In genomic region chr12:8325943-8326522, GRCm38 (mm10) we compare ENCODE assay signal across 12 mouse cellular contexts. TPM values are rescaled to one million over a fixed set of nuclear protein-coding genes. Genes with fewer than 3 reads are reported as not detected.
DNase-seq lines count a peak whose midpoint lies in the region; ATAC-seq lines count a peak whose summit lies in the region.
"Had no signal": no experiment of that assay in that cellular context is flagged by ENCODE, and none has a peak within 500 bp of the region (broad histone marks: within the 10 kb centered on the region; RNA-seq: fewer than 3 reads in every experiment).

No protein-coding gene starts in this region.

- no peak for ATAC-seq in heart, embryonic 11.5 days (replicated peaks; ENCODE audit: insufficient number of reproducible peaks, low FRiP score, low TSS enrichment)
- no peak for ATAC-seq in monocyte, adult 5-6 weeks (replicated peaks; ENCODE audit: insufficient number of reproducible peaks, low FRiP score, low TSS enrichment, poor library complexity, severe bottlenecking)

- peaks cover 10% of the 10 kb centered on the region for H3K4me1 ChIP-seq in heart, embryonic 11.5 days (ENCODE audit: control insufficient read depth, insufficient read depth, low read length)
- H3K4me1 ChIP-seq: liver, embryonic 15.5 days had no signal

- H3K4me3 ChIP-seq in heart, embryonic 11.5 days (ENCODE audit: low read depth, low read length): no peak overlapping the region
- H3K4me3 ChIP-seq: embryonic facial prominence, embryonic 10.5 days; hindbrain, embryonic 15.5 days; liver, embryonic 15.5 days had no signal

- H3K9ac ChIP-seq in heart, embryonic 11.5 days (ENCODE audit: low read depth, low read length): no peak overlapping the region
- H3K9ac ChIP-seq: liver, embryonic 15.5 days had no signal

- no peak overlapping the region for H3K4me2 ChIP-seq in heart, embryonic 11.5 days
- H3K4me2 ChIP-seq: hindbrain, embryonic 15.5 days; liver, embryonic 15.5 days; midbrain, embryonic 11.5 days had no signal

- 89% methylated on average over 17 of the region's 17 CpGs for WGBS in heart, embryonic 11.5 days (ENCODE audit: insufficient replicate concordance)

- H3K9me3 ChIP-seq in heart, embryonic 11.5 days (replicated peaks; ENCODE audit: control insufficient read depth, low read length): no peaks in the 10 kb centered on the region
- H3K9me3 ChIP-seq: embryonic facial prominence, embryonic 10.5 days; hindbrain, embryonic 15.5 days; liver, embryonic 15.5 days had no signal

- H3K27ac ChIP-seq in heart, embryonic 11.5 days (ENCODE audit: low read depth, low read length): no peak overlapping the region
- H3K27ac ChIP-seq: hindbrain, embryonic 15.5 days; liver, embryonic 15.5 days had no signal

- no peaks in the 10 kb centered on the region for H3K27me3 ChIP-seq in heart, embryonic 11.5 days (ENCODE audit: control insufficient read depth, insufficient read depth, low read length)
- H3K27me3 ChIP-seq: hindbrain, embryonic 15.5 days; liver, embryonic 15.5 days had no signal

- H3K36me3 ChIP-seq in heart, embryonic 11.5 days (ENCODE audit: control insufficient read depth, insufficient read depth, low read length): 0 out of 2 replicates have a peak, but pooled peaks cover 3% of the 10 kb centered on the region

- peak; percentile 44 to 54 for DNase-seq in heart, adult 18-20 months
- peak; percentile 61 to 65 for DNase-seq in right cerebral cortex, postnatal 10 days (ENCODE audit: low spot score in 2 of 2)
- DNase-seq in right cerebral cortex, postnatal 36 days (ENCODE audit: low spot score in 2 of 2): no peak
- DNase-seq in layer of hippocampus, adult 8-10 months (ENCODE audit: low spot score in 2 of 2): peak; percentile 74 to 82
- no peak for DNase-seq in kidney, postnatal 10 days

RNA-seq across cellular contexts. Expression of gene Hs1bp3, which starts 12.8 kb away (rescaled TPM):
- total RNA-seq in heart, adult 18-20 months (2021): 10 to 100 TPM; 13.8 to 15.6 TPM
- polyA plus RNA-seq in heart, embryonic 11.5 days (2014; fragmentation: Nextera tagmentation; extraction: Ambion mirVana): 9.8 and 12.7 TPM in 2 replicates
- total RNA-seq in layer of hippocampus, adult 8-10 months (2022): 10 to 100 TPM; 16.4 to 20.0 (median 18.7) TPM
- total RNA-seq in monocyte, adult 5-6 weeks (2017): 1.7 to 6.6 TPM (median 4.0 TPM) in 3 replicates

RNA-seq across cellular contexts. Expression of gene Gdf7, which starts 24.3 kb away (rescaled TPM):
- under 1 TPM; 0.17 to 0.26 TPM for total RNA-seq in heart, adult 18-20 months (2021)
- 0.14 TPM in 1 of 2 replicates, not detected in the other for polyA plus RNA-seq in heart, embryonic 11.5 days (2014; fragmentation: Nextera tagmentation; extraction: Ambion mirVana)
- total RNA-seq in layer of hippocampus, adult 8-10 months (2022): under 1 TPM; 0.31 to 0.90 (median 0.69) TPM
- not detected in 3 replicates for total RNA-seq in monocyte, adult 5-6 weeks (2017)
- total RNA-seq: gastrocnemius, postnatal 25 days had no signal
- polyA plus RNA-seq: liver, embryonic 15.5 days had no signal

Comparison
In these comparisons a context has a peak if more than half of its experiments do, and no peak if none do; other contexts are left out.
1. DNase-seq: peak in heart, adult 18-20 months (2 of 2), right cerebral cortex, postnatal 10 days (2 of 2) and layer of hippocampus, adult 8-10 months (2 of 2); none in right cerebral cortex, postnatal 36 days (0 of 2) and kidney, postnatal 10 days (single experiment).